Mouse (Mus musculus) hindlimb bud, embryonic 11.5 days (tissue): ENCODE results near the gene Mink1.
"Not testable (repeated sequence)": the region's sequence is repeated elsewhere in the genome, so short reads cannot be mapped to it uniquely, and the experiment has no call there.

Experiments
- DNase-seq: peaks from one replicate; pipeline ENCODE4 v3.0.0-alpha.2; 2012; ENCODE audit warnings: low read depth, low spot score; ENCODE audit errors: extremely low spot score

Mink1 gene

DNA sequence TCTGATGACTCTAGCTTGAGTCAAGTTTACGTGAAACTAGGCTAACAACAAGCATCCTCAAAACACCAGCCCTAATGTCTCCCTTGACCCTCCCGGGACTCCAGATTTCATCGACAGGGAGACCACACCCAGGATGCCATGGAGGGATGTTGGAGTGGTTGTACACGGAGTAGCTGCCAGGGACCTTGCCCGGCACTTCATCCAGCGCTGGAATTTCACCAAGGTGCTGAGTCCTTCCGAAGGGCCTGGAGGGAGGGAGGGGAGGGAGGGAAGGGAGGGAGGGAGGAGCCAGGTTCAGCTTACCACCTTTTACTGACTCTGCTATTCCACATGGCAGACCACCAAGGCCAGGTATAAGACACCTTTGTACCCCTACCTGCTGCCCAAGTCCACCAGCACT is 8.7 kb upstream of the Mink1 start:
- DNase-seq = no peak

DNA sequence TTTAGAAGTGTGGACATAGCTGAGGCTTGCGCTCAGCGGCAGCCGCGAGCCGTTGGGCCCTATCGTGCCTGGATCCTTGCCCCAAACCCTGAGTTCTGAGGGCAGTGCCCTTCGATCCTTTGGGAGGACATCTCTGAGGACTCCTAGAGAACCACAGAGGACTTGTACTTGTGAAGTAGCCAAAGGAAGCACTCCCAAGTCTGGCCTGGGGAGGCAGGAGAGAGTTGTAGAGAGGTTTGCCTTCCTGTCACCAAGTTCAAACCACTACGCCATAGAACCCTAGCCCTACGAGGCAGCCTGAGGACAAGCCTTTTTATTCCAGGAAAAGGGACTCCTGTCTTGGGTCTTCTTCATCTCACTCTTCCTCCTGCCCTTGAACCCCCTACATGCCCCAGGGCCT is 5.1 kb upstream of the Mink1 start:
- no peak for DNase-seq

DNA sequence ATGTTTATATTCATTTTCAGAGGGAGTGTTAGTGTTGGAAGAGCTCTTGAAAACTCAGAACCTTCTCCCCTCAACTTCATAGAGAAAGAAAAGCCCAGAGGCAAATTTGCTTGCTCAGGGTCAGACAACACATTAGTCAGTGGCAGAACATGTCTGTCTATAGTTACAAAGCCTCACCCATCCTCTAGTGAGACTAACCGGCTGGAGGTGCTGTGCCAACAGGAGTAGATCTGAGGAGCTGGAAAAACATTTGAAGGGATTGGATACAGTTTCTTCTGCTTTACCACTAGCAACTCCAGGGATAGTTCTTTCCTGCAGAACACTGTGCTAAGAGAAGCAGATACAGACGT is 769 bp upstream of the Mink1 start:
- no peak for DNase-seq

DNA sequence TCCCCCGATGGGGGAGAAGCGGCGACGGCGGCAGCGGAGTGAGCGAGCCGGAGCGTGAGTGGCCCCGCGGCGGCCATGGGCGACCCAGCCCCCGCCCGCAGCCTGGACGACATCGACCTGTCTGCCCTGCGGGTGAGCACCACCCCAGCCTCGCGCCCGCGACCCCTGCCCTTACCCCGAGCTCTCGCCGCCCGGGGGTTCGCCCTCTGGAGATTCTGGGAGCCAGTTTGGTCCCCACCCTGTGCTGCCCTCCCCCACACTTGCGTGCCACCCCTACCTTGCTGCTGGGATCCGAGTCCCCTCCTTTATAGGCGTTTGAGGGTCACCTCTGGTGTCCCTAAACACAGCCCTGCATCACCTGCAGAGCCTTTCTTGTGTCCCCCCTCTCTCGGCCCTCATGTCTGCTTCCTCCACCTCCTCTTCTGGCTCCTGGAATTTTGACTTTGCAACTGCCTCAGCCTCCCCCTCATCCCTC is 351 bp downstream of the Mink1 start:
- no peak for DNase-seq

GRCm38 (mm10) chr11:70563470-70564275 is 992 bp downstream of the Mink1 start:
- no peak for DNase-seq

DNA sequence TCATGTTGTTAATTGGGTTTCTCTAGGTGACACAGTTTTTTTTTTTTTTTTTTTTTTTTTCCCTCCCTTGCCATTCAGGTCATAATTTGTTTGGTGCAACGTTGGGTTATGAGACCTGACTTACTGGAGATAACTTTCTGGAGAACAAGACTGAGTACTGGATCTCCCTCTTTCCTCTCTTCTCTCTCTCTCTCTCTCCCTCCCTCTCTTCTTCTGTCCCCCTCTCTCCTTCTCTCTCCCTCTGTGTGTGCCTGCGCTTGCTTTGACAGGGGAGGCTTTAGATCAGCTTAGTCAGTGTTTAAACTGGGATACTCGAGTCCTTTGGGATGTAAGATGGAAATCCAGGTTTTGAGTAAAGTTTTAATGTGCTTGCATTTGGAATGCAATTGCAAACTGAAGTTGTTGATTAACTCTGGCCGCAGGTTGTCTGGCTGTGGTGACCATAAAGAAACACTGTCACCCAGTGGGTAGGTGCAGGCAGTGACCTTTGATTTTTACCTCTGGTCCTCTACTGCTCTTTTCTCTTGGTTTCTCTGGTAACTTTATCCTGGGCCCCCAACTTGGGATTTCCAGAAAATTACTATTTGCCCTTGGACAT is 1.7 kb downstream of the Mink1 start:
- DNase-seq = no peak

DNA sequence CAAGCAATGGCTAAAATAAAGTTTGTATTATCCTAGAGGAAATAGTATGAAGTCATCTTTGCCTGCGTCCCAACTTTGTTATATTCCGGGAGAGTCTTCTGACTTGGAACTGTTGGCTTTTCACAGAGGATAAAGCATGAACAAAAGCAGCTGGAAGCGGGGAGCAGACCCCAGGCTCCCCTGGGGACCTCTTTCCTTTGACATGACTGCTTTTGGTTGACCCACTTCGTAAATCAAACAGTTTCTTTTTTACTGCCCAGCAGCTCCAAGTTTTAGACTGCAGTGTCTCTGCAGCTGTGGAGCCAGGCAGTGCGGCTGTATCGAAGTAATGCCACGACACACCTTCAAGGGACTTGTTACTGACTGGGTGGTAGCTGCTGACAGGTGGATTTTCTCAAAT is 3.9 kb downstream of the Mink1 start:
- no peak for DNase-seq

GRCm38 (mm10) chr11:70570614-70571013 is 7.9 kb downstream of the Mink1 start:
- not testable (repeated sequence) for DNase-seq

DNA sequence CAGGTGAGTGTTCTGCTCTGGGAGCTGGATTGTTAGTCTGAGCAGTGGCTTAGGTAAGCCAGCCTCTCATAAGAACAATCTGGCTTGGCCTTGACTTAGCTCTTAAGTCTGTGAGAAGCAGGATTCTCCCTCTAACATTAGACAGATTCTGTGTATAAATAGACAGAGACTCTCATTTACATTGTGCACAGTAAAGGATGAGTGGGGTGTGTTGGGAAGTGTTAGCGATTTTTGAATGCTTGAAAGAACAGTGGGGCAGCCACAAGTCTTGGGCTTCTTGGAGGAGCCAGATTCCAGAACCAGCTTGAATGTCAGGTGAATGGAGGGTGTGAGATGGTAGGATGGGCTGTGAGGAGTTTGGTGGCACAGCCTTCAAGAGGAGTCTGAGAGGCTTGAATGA is 9.0 kb downstream of the Mink1 start:
- no peak for DNase-seq

- DNase-seq = no peak
Observed at GRCm38 (mm10) chr11:70572348-70572902, 9.7 kb downstream of the Mink1 start.

GRCm38 (mm10) chr11:70573872-70574271 is 11.2 kb downstream of the Mink1 start:
- DNase-seq = no peak

GRCm38 (mm10) chr11:70577201-70577600 is 14.5 kb downstream of the Mink1 start:
- no peak for DNase-seq

DNA sequence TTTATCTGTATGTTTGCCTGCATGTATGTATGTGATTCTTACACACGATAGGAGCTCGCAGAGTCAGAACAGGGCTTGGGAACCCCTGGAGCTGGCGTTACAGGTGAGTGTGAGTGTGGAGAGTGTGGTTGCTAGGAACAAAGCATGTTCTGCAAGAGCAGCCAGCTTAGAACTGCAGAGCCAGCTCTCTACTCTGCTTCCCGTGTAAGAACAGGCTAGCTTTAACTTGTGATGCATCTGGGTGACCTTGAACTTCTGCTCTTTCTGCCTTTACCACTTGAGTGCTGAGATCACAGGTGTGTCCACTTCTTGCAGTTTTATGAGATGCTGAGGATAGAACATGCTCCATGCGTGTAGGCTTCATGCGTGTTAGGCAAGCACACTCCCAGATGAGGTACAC is 16.3 kb downstream of the Mink1 start:
- DNase-seq = no peak

DNA sequence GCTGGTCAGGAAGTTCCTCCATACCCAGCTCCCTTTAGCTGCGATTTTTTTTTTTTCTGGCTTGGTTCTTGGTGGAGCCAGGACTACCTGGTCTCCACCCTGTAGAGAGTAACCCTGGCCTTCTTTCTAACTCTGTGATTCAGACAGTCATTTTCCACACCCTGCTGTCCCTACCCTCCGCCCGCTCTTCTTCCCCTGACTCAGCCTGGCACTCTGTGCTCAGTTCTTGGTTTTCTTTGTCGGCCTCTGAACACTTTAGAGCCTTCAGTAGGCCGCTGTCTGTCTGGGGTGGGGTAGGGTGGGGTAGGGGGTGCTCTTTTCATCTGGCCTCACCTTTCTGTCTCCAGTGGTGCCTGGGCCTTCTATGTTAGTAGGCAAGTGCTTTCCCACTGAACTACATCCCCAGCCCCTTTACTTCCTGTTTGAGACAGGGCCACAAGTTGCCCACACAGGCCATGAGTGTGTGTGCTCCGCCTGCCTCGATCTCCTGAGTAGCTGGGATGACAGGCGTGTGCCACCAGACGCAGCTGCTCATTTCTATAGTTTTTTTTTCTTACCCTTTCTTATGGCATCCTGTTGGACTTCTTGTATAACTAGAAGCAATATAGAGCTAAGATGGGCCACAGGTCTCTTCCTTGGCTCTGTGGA is 17.2 kb downstream of the Mink1 start:
- DNase-seq = no peak

DNA sequence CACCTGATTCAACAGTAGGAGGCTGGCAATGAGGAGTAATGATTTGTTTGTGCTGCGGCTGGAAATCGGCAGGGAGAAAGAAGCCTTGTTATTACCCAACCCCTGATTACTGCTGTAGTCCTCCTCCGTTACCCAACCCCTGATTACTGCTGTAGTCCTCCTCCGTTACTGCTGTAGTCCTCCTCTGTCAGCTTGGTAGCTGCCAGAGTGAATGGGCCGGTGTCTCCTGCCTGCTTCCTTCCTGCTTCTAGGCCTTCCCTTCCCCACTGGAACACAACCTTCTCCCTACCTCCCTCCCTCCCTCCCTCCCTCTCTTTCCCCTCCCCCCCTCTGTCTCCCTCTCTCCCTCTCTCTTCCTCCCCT is 17.7 kb downstream of the Mink1 start:
- no peak for DNase-seq

DNA sequence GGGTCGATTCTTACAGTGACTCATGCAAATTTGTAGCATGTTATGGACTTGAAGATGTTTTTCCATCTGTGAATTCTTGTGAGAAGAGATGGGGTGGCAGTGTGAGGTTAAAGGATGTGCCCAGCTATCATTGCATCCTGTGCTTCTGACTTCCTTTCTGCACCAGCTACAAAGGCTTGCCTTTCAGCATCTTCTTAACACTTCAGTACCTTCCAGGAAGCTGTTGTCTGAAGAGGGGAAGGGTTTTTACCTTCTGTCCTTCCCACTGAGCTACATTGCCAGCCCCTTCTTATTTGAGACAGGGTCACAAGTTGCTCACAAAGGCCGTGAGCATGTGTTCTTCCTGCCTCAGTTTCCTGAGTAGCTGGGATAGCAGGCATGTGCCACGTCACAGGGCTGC is 18.2 kb downstream of the Mink1 start:
- no peak for DNase-seq

DNA sequence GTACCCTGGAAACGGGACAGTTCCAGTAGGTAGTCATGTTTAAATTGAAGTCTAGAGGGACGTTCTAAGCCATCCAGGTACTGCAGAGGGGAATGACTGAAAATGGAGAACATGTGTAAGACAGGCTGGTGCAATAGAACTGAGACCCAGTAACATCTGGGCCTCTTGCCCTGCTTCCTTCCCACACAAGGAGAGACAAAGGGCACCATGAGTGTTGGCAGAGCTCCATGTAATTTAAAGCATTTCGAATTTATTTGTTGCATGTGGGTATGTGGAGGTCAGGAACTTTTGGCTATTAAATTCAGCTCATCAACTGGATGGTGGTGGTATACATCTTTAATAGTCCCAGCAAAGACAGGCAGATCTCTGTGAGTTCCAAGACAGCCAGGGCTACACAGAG is 19.5 kb downstream of the Mink1 start:
- no peak for DNase-seq

- no peak for DNase-seq
Observed at GRCm38 (mm10) chr11:70583022-70583714, 20.5 kb downstream of the Mink1 start.

DNA sequence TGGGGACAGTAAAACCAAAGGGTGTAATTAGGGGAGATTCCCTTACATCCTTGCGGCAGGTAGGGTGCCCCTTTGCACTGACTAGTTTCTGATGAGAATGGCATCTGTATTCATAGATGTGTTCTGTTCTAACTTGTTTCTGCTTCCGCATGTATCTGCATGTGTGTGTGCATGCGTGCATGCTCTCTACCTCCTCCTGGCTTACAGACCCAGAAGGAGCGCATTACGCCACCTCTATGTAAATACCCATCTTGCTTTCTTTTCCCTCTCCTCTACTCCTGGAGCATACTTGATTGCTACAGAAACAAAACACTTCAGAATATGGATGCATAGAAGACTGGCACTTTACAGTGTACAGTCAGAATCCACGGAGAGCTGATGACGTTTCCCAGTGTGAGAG is 21.1 kb downstream of the Mink1 start:
- DNase-seq = no peak

DNA sequence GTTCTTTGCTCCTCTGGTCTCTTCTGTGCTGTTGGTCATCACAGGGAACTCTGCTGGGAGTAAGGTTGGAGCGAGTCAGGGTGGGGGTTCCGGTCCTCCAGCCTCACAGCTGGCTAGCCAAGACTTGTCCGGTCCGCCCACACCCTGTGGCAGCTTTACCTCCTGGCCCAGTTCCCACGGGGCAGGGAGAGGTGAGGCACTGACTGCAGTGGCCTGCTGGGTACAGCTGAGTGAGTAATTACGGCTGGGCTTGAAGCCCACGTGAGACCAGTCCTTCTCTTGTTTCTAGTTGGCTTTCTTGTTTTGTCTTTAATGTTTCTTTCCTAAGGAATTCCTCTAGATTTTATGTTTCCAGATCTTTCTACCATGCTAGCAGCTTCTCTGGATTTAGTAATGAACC is 22.8 kb downstream of the Mink1 start:
- no peak for DNase-seq

- no peak for DNase-seq
Observed at GRCm38 (mm10) chr11:70586261-70586660, 23.6 kb downstream of the Mink1 start.
